ENCODE assay signal across 26 mouse cellular contexts in genomic region chr5:146809951-146810350, GRCm38 (mm10). TPM values are rescaled to one million over a fixed set of nuclear protein-coding genes. Genes with fewer than 3 reads are reported as not detected.
"Had no signal": no experiment of that assay in that cellular context is flagged by ENCODE, and none has a peak within 500 bp of the region (broad histone marks: within the 10 kb centered on the region; RNA-seq: fewer than 3 reads in every experiment).

No protein-coding gene starts in this region.

- DNase-seq: forebrain, postnatal 0 days; gastrocnemius, postnatal 14 days; gastrocnemius, postnatal 36 days; heart, adult 11 months; heart, adult 2 months; heart, postnatal 14 days; heart, postnatal 36 days; kidney, adult 11 months; kidney, adult 2 months; kidney, adult 9 months; kidney, postnatal 14 days; kidney, postnatal 36 days; left cerebral cortex, postnatal 4 days had no signal

- H3K4me3 ChIP-seq: heart, adult 2 months; heart, embryonic 13.5 days; heart, embryonic 15.5 days; hindbrain, embryonic 13.5 days; hindbrain, embryonic 15.5 days; kidney, embryonic 15.5 days; left cerebral cortex, adult 2 months; limb, embryonic 13.5 days; limb, embryonic 15.5 days; liver, embryonic 12.5 days had no signal

- H3K27ac ChIP-seq: heart, adult 2 months; heart, embryonic 13.5 days; heart, embryonic 15.5 days; hindbrain, embryonic 13.5 days; hindbrain, embryonic 15.5 days; hindbrain, postnatal 0 days; kidney, embryonic 15.5 days; kidney, postnatal 0 days; left cerebral cortex, adult 2 months; limb, embryonic 13.5 days; limb, embryonic 15.5 days; liver, embryonic 12.5 days; liver, embryonic 14.5 days had no signal

RNA-seq across cellular contexts. Expression of gene Rasl11a, which starts 34.9 kb away (rescaled TPM):
- total RNA-seq: liver, adult 2 months had no signal
